Mouse (Mus musculus) liver, adult 2 months (tissue): ENCODE measurements at regions not wholly inside any gene's neighbourhood (a gene's known extent, or its start where the extent isn't known, plus 50 kb on each side); places are given as distances from the start of the nearest gene placed in this dataset.

Source experiments
- CTCF ChIP-seq: fragments of 200-500 bp; IDR thresholded peaks from 2 replicates; pipeline ENCODE4 v1.5.1; 2011; ENCODE audit warnings: low read depth, low read length, control low read depth
- POLR2A ChIP-seq: fragments of 200-500 bp; IDR thresholded peaks from 2 replicates; pipeline ENCODE4 v1.6.1; 2011; ENCODE audit warnings: low read length, control low read depth; ENCODE audit not compliant: insufficient read depth; ENCODE audit errors: extremely low read depth

DNA sequence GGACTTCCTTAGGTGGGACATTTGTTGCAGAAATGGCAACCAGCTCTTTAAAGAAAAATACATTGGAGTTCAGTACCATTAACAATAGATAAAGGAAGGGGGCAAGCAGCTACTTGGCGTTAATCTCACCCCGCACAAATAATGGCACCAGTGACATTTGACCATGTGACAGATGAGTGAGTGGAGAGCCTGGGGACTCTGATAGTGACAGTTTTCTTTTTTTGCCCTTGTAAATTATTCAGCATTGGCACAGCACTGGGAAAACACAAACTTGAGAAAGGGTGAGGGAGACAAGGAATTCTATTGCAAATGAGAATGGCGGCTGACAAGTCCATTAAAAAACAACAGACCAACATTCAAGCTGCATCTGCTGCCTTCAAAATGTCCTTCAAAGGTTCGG lies 603.3 kb upstream of the Fam92a start:
- no peak for TF ChIP-seq POLR2A
- TF ChIP-seq CTCF, result no peak
